Mouse (Mus musculus): ENCODE results near the gene Slc9a9. TPM values are rescaled to one million over a fixed set of nuclear protein-coding genes. Genes with fewer than 3 reads are reported as not detected.

The Slc9a9 gene
- polyA plus RNA-seq, 1 experiment, result 0.03 TPM

- no peak for TF ChIP-seq TAL1 (IDR thresholded peaks at IDR 0.05; ENCODE audit: low read length)
- no peak for TF ChIP-seq GATA1 (IDR thresholded peaks at IDR 0.05; ENCODE audit: low read length)
- H3K4me1 ChIP-seq (ENCODE audit: control insufficient read depth), result no peaks in the 10 kb centered on the region
- no peak overlapping the region for H3K4me3 ChIP-seq (replicated peaks)
- H3K27me3 ChIP-seq (ENCODE audit: control insufficient read depth), result no peaks in the 10 kb centered on the region
- H3K9me3 ChIP-seq (ENCODE audit: control insufficient read depth, low read length), result no peaks in the 10 kb centered on the region
- no peaks in the 10 kb centered on the region for H3K36me3 ChIP-seq (ENCODE audit: control insufficient read depth)
Observed at GRCm38 (mm10) chr9:95111732-95112131, 442.0 kb downstream of the Slc9a9 start.

- no peaks in the 10 kb centered on the region for H3K27me3 ChIP-seq (ENCODE audit: control insufficient read depth)
- no peak for TF ChIP-seq GATA1 (IDR thresholded peaks at IDR 0.05; ENCODE audit: low read length)
- no peak for TF ChIP-seq TAL1 (IDR thresholded peaks at IDR 0.05; ENCODE audit: low read length)
- H3K4me3 ChIP-seq (replicated peaks), result no peak overlapping the region
- no peaks in the 10 kb centered on the region for H3K4me1 ChIP-seq (ENCODE audit: control insufficient read depth)
- no peaks in the 10 kb centered on the region for H3K9me3 ChIP-seq (ENCODE audit: control insufficient read depth, low read length)
- H3K36me3 ChIP-seq (ENCODE audit: control insufficient read depth), result no peaks in the 10 kb centered on the region
Observed at GRCm38 (mm10) chr9:95113157-95114135, 443.7 kb downstream of the Slc9a9 start.

- H3K36me3 ChIP-seq (ENCODE audit: control insufficient read depth), result no peaks in the 10 kb centered on the region
- H3K9me3 ChIP-seq (ENCODE audit: control insufficient read depth, low read length), result no peaks in the 10 kb centered on the region
- H3K4me1 ChIP-seq (ENCODE audit: control insufficient read depth), result no peaks in the 10 kb centered on the region
- no peaks in the 10 kb centered on the region for H3K27me3 ChIP-seq (ENCODE audit: control insufficient read depth)
- TF ChIP-seq GATA1 (IDR thresholded peaks at IDR 0.05; ENCODE audit: low read length) (no peak), TAL1 (IDR thresholded peaks at IDR 0.05; ENCODE audit: low read length) (no peak)
- no peak overlapping the region for H3K4me3 ChIP-seq (replicated peaks)
Observed at GRCm38 (mm10) chr9:95120062-95120461, 450.4 kb downstream of the Slc9a9 start.

GRCm38 (mm10) chr9:95121151-95121835 is 451.6 kb downstream of the Slc9a9 start:
- H3K4me1 ChIP-seq (ENCODE audit: control insufficient read depth), result no peaks in the 10 kb centered on the region
- H3K36me3 ChIP-seq (ENCODE audit: control insufficient read depth), result no peaks in the 10 kb centered on the region
- no peak for TF ChIP-seq GATA1 (IDR thresholded peaks at IDR 0.05; ENCODE audit: low read length)
- TF ChIP-seq TAL1 (IDR thresholded peaks at IDR 0.05; ENCODE audit: low read length), result no peak
- H3K4me3 ChIP-seq (replicated peaks), result no peak overlapping the region
- no peaks in the 10 kb centered on the region for H3K9me3 ChIP-seq (ENCODE audit: control insufficient read depth, low read length)
- H3K27me3 ChIP-seq (ENCODE audit: control insufficient read depth), result no peaks in the 10 kb centered on the region

GRCm38 (mm10) chr9:95125683-95126082 is 456.0 kb downstream of the Slc9a9 start:
- no peaks in the 10 kb centered on the region for H3K9me3 ChIP-seq (ENCODE audit: control insufficient read depth, low read length)
- no peak for TF ChIP-seq GATA1 (IDR thresholded peaks at IDR 0.05; ENCODE audit: low read length)
- no peak for TF ChIP-seq TAL1 (IDR thresholded peaks at IDR 0.05; ENCODE audit: low read length)

GRCm38 (mm10) chr9:95127774-95128173 is 458.1 kb downstream of the Slc9a9 start:
- Histone ChIP-seq H3K4me1 (ENCODE audit: control insufficient read depth) (no peaks in the 10 kb centered on the region), H3K9me3 (ENCODE audit: control insufficient read depth, low read length) (no peaks in the 10 kb centered on the region), H3K27me3 (ENCODE audit: control insufficient read depth) (no peaks in the 10 kb centered on the region), H3K4me3 (replicated peaks) (no peak overlapping the region), H3K36me3 (ENCODE audit: control insufficient read depth) (no peaks in the 10 kb centered on the region)
- TF ChIP-seq GATA1 (IDR thresholded peaks at IDR 0.05; ENCODE audit: low read length), result no peak
- TF ChIP-seq TAL1 (IDR thresholded peaks at IDR 0.05; ENCODE audit: low read length), result no peak

More at GRCm38 (mm10) chr9:95125683-95126082, 456.0 kb downstream of the Slc9a9 start:
- Histone ChIP-seq H3K4me1 (ENCODE audit: control insufficient read depth) (no peaks in the 10 kb centered on the region), H3K27me3 (ENCODE audit: control insufficient read depth) (no peaks in the 10 kb centered on the region), H3K36me3 (ENCODE audit: control insufficient read depth) (no peaks in the 10 kb centered on the region), H3K4me3 (replicated peaks) (no peak overlapping the region)

- Histone ChIP-seq H3K27me3 (ENCODE audit: control insufficient read depth) (no peaks in the 10 kb centered on the region), H3K9me3 (ENCODE audit: control insufficient read depth, low read length) (no peaks in the 10 kb centered on the region), H3K4me3 (replicated peaks) (no peak overlapping the region), H3K4me1 (ENCODE audit: control insufficient read depth) (no peaks in the 10 kb centered on the region), H3K36me3 (ENCODE audit: control insufficient read depth) (no peaks in the 10 kb centered on the region)
- TF ChIP-seq TAL1 (IDR thresholded peaks at IDR 0.05; ENCODE audit: low read length) (no peak), GATA1 (IDR thresholded peaks at IDR 0.05; ENCODE audit: low read length) (no peak)
Observed at GRCm38 (mm10) chr9:95149206-95149729, 479.6 kb downstream of the Slc9a9 start.

- Histone ChIP-seq H3K4me3 (replicated peaks) (no peak overlapping the region), H3K36me3 (ENCODE audit: control insufficient read depth) (no peaks in the 10 kb centered on the region), H3K27me3 (ENCODE audit: control insufficient read depth) (no peaks in the 10 kb centered on the region), H3K4me1 (ENCODE audit: control insufficient read depth) (no peaks in the 10 kb centered on the region), H3K9me3 (ENCODE audit: control insufficient read depth, low read length) (no peaks in the 10 kb centered on the region)
- TF ChIP-seq GATA1 (IDR thresholded peaks at IDR 0.05; ENCODE audit: low read length) (no peak), TAL1 (IDR thresholded peaks at IDR 0.05; ENCODE audit: low read length) (no peak)
Observed at GRCm38 (mm10) chr9:95150096-95150495, 480.4 kb downstream of the Slc9a9 start.

GRCm38 (mm10) chr9:95150597-95150996 is 480.9 kb downstream of the Slc9a9 start:
- no peaks in the 10 kb centered on the region for H3K9me3 ChIP-seq (ENCODE audit: control insufficient read depth, low read length)
- H3K4me1 ChIP-seq (ENCODE audit: control insufficient read depth), result no peaks in the 10 kb centered on the region
- no peaks in the 10 kb centered on the region for H3K27me3 ChIP-seq (ENCODE audit: control insufficient read depth)
- no peaks in the 10 kb centered on the region for H3K36me3 ChIP-seq (ENCODE audit: control insufficient read depth)
- no peak overlapping the region for H3K4me3 ChIP-seq (replicated peaks)
- no peak for TF ChIP-seq GATA1 (IDR thresholded peaks at IDR 0.05; ENCODE audit: low read length)
- no peak for TF ChIP-seq TAL1 (IDR thresholded peaks at IDR 0.05; ENCODE audit: low read length)
